Mouse (Mus musculus): ENCODE data around the gene Ostn. TPM values are rescaled to one million over a fixed set of nuclear protein-coding genes. Genes with fewer than 3 reads are reported as not detected.

The Ostn gene
- polyA plus RNA-seq, 1 experiment from 2014 or later: not detected

GRCm38 (mm10) chr16:27374139-27374538 is 66.8 kb downstream of the Ostn start:
- H3K36me3 ChIP-seq (ENCODE audit: control insufficient read depth, insufficient read depth, low read length): no peaks in the 10 kb centered on the region
- WGBS: 56% methylated on average over 3 of the region's 3 CpGs
- ATAC-seq (ENCODE audit: insufficient number of reproducible peaks, insufficient read depth, low FRiP score, low read depth): no peak

GRCm38 (mm10) chr16:27375318-27375717 is 68.0 kb downstream of the Ostn start:
- no peaks in the 10 kb centered on the region for H3K9me3 ChIP-seq (ENCODE audit: control insufficient read depth, low read length)
- WGBS: 93% methylated on average over 2 of the region's 2 CpGs
- no peaks in the 10 kb centered on the region for H3K36me3 ChIP-seq (ENCODE audit: control insufficient read depth, insufficient read depth, low read length)
- no peak overlapping the region for H3K4me3 ChIP-seq (ENCODE audit: control insufficient read depth in 1 of 2, insufficient read depth in 1 of 2, low read depth in 1 of 2, low read length in 2 of 2)
- H3K9ac ChIP-seq (ENCODE audit: low read length): no peak overlapping the region
- no peak overlapping the region for H3K27ac ChIP-seq (replicated peaks in 1 of 2; ENCODE audit: control insufficient read depth in 1 of 2, insufficient read depth in 1 of 2, low read depth in 2 of 2, low read length in 2 of 2)
- no peak overlapping the region for H3K4me2 ChIP-seq (ENCODE audit: low read length)
- no peaks in the 10 kb centered on the region for H3K27me3 ChIP-seq (ENCODE audit: control insufficient read depth, insufficient read depth, low read length)
- no peak for ATAC-seq (ENCODE audit: insufficient number of reproducible peaks, insufficient read depth, low FRiP score, low read depth)
- H3K4me1 ChIP-seq (ENCODE audit: control insufficient read depth in 2 of 2, insufficient read depth in 2 of 2, low read length in 2 of 2): no peaks in the 10 kb centered on the region

More at GRCm38 (mm10) chr16:27374139-27374538, 66.8 kb downstream of the Ostn start:
- H3K4me1 ChIP-seq (ENCODE audit: control insufficient read depth in 2 of 2, insufficient read depth in 2 of 2, low read length in 2 of 2): no peaks in the 10 kb centered on the region
- H3K9me3 ChIP-seq (ENCODE audit: control insufficient read depth, low read length): no peaks in the 10 kb centered on the region
- no peak overlapping the region for H3K27ac ChIP-seq (replicated peaks in 1 of 2; ENCODE audit: control insufficient read depth in 1 of 2, insufficient read depth in 1 of 2, low read depth in 2 of 2, low read length in 2 of 2)
- H3K4me2 ChIP-seq (ENCODE audit: low read length): no peak overlapping the region
- H3K4me3 ChIP-seq (ENCODE audit: control insufficient read depth in 1 of 2, insufficient read depth in 1 of 2, low read depth in 1 of 2, low read length in 2 of 2): no peak overlapping the region
- H3K9ac ChIP-seq (ENCODE audit: low read length): no peak overlapping the region
- H3K27me3 ChIP-seq (ENCODE audit: control insufficient read depth, insufficient read depth, low read length): no peaks in the 10 kb centered on the region

GRCm38 (mm10) chr16:27376556-27376955 is 69.3 kb downstream of the Ostn start:
- ATAC-seq (ENCODE audit: insufficient number of reproducible peaks, insufficient read depth, low FRiP score, low read depth): no peak

GRCm38 (mm10) chr16:27382217-27382616 is 74.9 kb downstream of the Ostn start:
- Histone ChIP-seq H3K4me2 (ENCODE audit: low read length) (no peak overlapping the region), H3K36me3 (ENCODE audit: control insufficient read depth, insufficient read depth, low read length) (no peaks in the 10 kb centered on the region), H3K4me1 (ENCODE audit: control insufficient read depth in 2 of 2, insufficient read depth in 2 of 2, low read length in 2 of 2) (no peaks in the 10 kb centered on the region), H3K4me3 (ENCODE audit: control insufficient read depth in 1 of 2, insufficient read depth in 1 of 2, low read depth in 1 of 2, low read length in 2 of 2) (no peak overlapping the region), H3K9me3 (ENCODE audit: control insufficient read depth, low read length) (no peaks in the 10 kb centered on the region), H3K27ac (replicated peaks in 1 of 2; ENCODE audit: control insufficient read depth in 1 of 2, insufficient read depth in 1 of 2, low read depth in 2 of 2, low read length in 2 of 2) (no peak overlapping the region), H3K9ac (ENCODE audit: low read length) (no peak overlapping the region), H3K27me3 (ENCODE audit: control insufficient read depth, insufficient read depth, low read length) (no peaks in the 10 kb centered on the region)
- 61% methylated on average over 4 of the region's 4 CpGs for WGBS
- no peak for ATAC-seq (ENCODE audit: insufficient number of reproducible peaks, insufficient read depth, low FRiP score, low read depth)

More at GRCm38 (mm10) chr16:27376556-27376955, 69.3 kb downstream of the Ostn start:
- no peak overlapping the region for H3K27ac ChIP-seq (replicated peaks in 1 of 2; ENCODE audit: control insufficient read depth in 1 of 2, insufficient read depth in 1 of 2, low read depth in 2 of 2, low read length in 2 of 2)
- H3K4me3 ChIP-seq (ENCODE audit: control insufficient read depth in 1 of 2, insufficient read depth in 1 of 2, low read depth in 1 of 2, low read length in 2 of 2): no peak overlapping the region
- H3K9me3 ChIP-seq (ENCODE audit: control insufficient read depth, low read length): no peaks in the 10 kb centered on the region
- H3K9ac ChIP-seq (ENCODE audit: low read length): no peak overlapping the region
- no peaks in the 10 kb centered on the region for H3K4me1 ChIP-seq (ENCODE audit: control insufficient read depth in 2 of 2, insufficient read depth in 2 of 2, low read length in 2 of 2)
- no peak overlapping the region for H3K4me2 ChIP-seq (ENCODE audit: low read length)
- no peaks in the 10 kb centered on the region for H3K36me3 ChIP-seq (ENCODE audit: control insufficient read depth, insufficient read depth, low read length)
- H3K27me3 ChIP-seq (ENCODE audit: control insufficient read depth, insufficient read depth, low read length): no peaks in the 10 kb centered on the region

- no peak overlapping the region for H3K4me3 ChIP-seq (ENCODE audit: control insufficient read depth in 1 of 2, insufficient read depth in 1 of 2, low read depth in 1 of 2, low read length in 2 of 2)
- H3K4me1 ChIP-seq (ENCODE audit: control insufficient read depth in 2 of 2, insufficient read depth in 2 of 2, low read length in 2 of 2): peaks cover 3 to 14% of the 10 kb centered on the region in 2 experiments; a peak in 3 of 4 replicates
- 51% methylated on average over 4 of the region's 4 CpGs for WGBS
- no peaks in the 10 kb centered on the region for H3K27me3 ChIP-seq (ENCODE audit: control insufficient read depth, insufficient read depth, low read length)
- no peak overlapping the region for H3K4me2 ChIP-seq (ENCODE audit: low read length)
- H3K27ac ChIP-seq (replicated peaks in 1 of 2; ENCODE audit: control insufficient read depth in 1 of 2, insufficient read depth in 1 of 2, low read depth in 2 of 2, low read length in 2 of 2): peak overlapping the region in 1 of 2 experiments; percentile 8; a peak in 1 of 4 replicates
- H3K36me3 ChIP-seq (ENCODE audit: control insufficient read depth, insufficient read depth, low read length): no peaks in the 10 kb centered on the region
- no peak overlapping the region for H3K9ac ChIP-seq (ENCODE audit: low read length)
- ATAC-seq (ENCODE audit: insufficient number of reproducible peaks, insufficient read depth, low FRiP score, low read depth): no peak
- H3K9me3 ChIP-seq (ENCODE audit: control insufficient read depth, low read length): no peaks in the 10 kb centered on the region
These were observed 77.8 kb downstream of the Ostn start for GRCm38 (mm10) chr16:27384893-27385603.

GRCm38 (mm10) chr16:27385649-27386048 is 78.4 kb downstream of the Ostn start:
- Histone ChIP-seq H3K36me3 (ENCODE audit: control insufficient read depth, insufficient read depth, low read length) (no peaks in the 10 kb centered on the region), H3K4me2 (ENCODE audit: low read length) (no peak overlapping the region), H3K9me3 (ENCODE audit: control insufficient read depth, low read length) (no peaks in the 10 kb centered on the region), H3K27ac (replicated peaks in 1 of 2; ENCODE audit: control insufficient read depth in 1 of 2, insufficient read depth in 1 of 2, low read depth in 2 of 2, low read length in 2 of 2) (no peak overlapping the region), H3K27me3 (ENCODE audit: control insufficient read depth, insufficient read depth, low read length) (no peaks in the 10 kb centered on the region), H3K4me3 (ENCODE audit: control insufficient read depth in 1 of 2, insufficient read depth in 1 of 2, low read depth in 1 of 2, low read length in 2 of 2) (no peak overlapping the region), H3K9ac (ENCODE audit: low read length) (no peak overlapping the region), H3K4me1 (ENCODE audit: control insufficient read depth in 2 of 2, insufficient read depth in 2 of 2, low read length in 2 of 2) (peaks cover 3 to 19% of the 10 kb centered on the region in 2 experiments; a peak in 3 of 4 replicates)
- WGBS: 67% methylated on average over 1 of the region's 1 CpGs
- ATAC-seq (ENCODE audit: insufficient number of reproducible peaks, insufficient read depth, low FRiP score, low read depth): no peak

GRCm38 (mm10) chr16:27386850-27387407 is 79.6 kb downstream of the Ostn start:
- peaks cover 3 to 21% of the 10 kb centered on the region in 2 experiments; a peak in 3 of 4 replicates for H3K4me1 ChIP-seq (ENCODE audit: control insufficient read depth in 2 of 2, insufficient read depth in 2 of 2, low read length in 2 of 2)
- no peaks in the 10 kb centered on the region for H3K36me3 ChIP-seq (ENCODE audit: control insufficient read depth, insufficient read depth, low read length)
- H3K4me2 ChIP-seq (ENCODE audit: low read length): no peak overlapping the region
- no peak overlapping the region for H3K27ac ChIP-seq (replicated peaks in 1 of 2; ENCODE audit: control insufficient read depth in 1 of 2, insufficient read depth in 1 of 2, low read depth in 2 of 2, low read length in 2 of 2)
- no peak for ATAC-seq (ENCODE audit: insufficient number of reproducible peaks, insufficient read depth, low FRiP score, low read depth)
- H3K4me3 ChIP-seq (ENCODE audit: control insufficient read depth in 1 of 2, insufficient read depth in 1 of 2, low read depth in 1 of 2, low read length in 2 of 2): no peak overlapping the region
- H3K9me3 ChIP-seq (ENCODE audit: control insufficient read depth, low read length): no peaks in the 10 kb centered on the region
- no peaks in the 10 kb centered on the region for H3K27me3 ChIP-seq (ENCODE audit: control insufficient read depth, insufficient read depth, low read length)
- H3K9ac ChIP-seq (ENCODE audit: low read length): no peak overlapping the region
- 70% methylated on average over 4 of the region's 4 CpGs for WGBS
